Comparison of ENCODE assay signal across 16 mouse cellular contexts in genomic region chr11:108876633-108877205, GRCm38 (mm10). TPM values are rescaled to one million over a fixed set of nuclear protein-coding genes. Genes with fewer than 3 reads are reported as not detected.
DNase-seq lines count a peak whose midpoint lies in the region; ATAC-seq and TF ChIP-seq lines count a peak whose summit lies in the region.
"Had no signal": no experiment of that assay in that cellular context is flagged by ENCODE, and none has a peak within 500 bp of the region (broad histone marks: within the 10 kb centered on the region; RNA-seq: fewer than 3 reads in every experiment).

No protein-coding gene starts in this region.

- ATAC-seq in kidney, postnatal 0 days (replicated peaks; ENCODE audit: low FRiP score, low read depth): 0 out of 2 replicates have a peak, but pooled peaks have one; percentile 36
- ATAC-seq: forebrain, postnatal 0 days; midbrain, embryonic 16.5 days had no signal

- no peaks in the 10 kb centered on the region for H3K27me3 ChIP-seq in kidney, postnatal 0 days (ENCODE audit: insufficient read depth, low read length)
- H3K27me3 ChIP-seq: liver, embryonic 15.5 days; stomach, embryonic 15.5 days had no signal

- no peak overlapping the region for H3K4me3 ChIP-seq in kidney, postnatal 0 days (replicated peaks; ENCODE audit: low read depth, low read length)
- H3K4me3 ChIP-seq: left cerebral cortex, adult 2 months; liver, embryonic 15.5 days; stomach, embryonic 15.5 days had no signal

- 48% methylated on average over 7 of the region's 7 CpGs for WGBS in kidney, postnatal 0 days

- H3K9ac ChIP-seq in kidney, postnatal 0 days (ENCODE audit: low read depth, low read length): no peak overlapping the region
- H3K9ac ChIP-seq: forebrain, postnatal 0 days; liver, embryonic 15.5 days; stomach, embryonic 15.5 days had no signal

- H3K9me3 ChIP-seq in kidney, postnatal 0 days (replicated peaks; ENCODE audit: low read length): no peaks in the 10 kb centered on the region
- H3K9me3 ChIP-seq: liver, embryonic 15.5 days; stomach, embryonic 15.5 days had no signal

- no peak overlapping the region for H3K4me2 ChIP-seq in kidney, postnatal 0 days (ENCODE audit: low read length)
- H3K4me2 ChIP-seq: liver, embryonic 15.5 days; stomach, embryonic 15.5 days had no signal

- H3K36me3 ChIP-seq in kidney, postnatal 0 days (ENCODE audit: insufficient read depth, low read length): no peaks in the 10 kb centered on the region
- H3K36me3 ChIP-seq: liver, embryonic 15.5 days; stomach, embryonic 15.5 days had no signal

- no peak overlapping the region for H3K27ac ChIP-seq in kidney, postnatal 0 days
- H3K27ac ChIP-seq: left cerebral cortex, adult 2 months; liver, embryonic 15.5 days; stomach, embryonic 15.5 days had no signal

- peaks cover 3% of the 10 kb centered on the region; the same call in 1 of the 2 replicates for H3K4me1 ChIP-seq in kidney, postnatal 0 days (replicated peaks; ENCODE audit: insufficient read depth, low read length)
- H3K4me1 ChIP-seq: liver, embryonic 15.5 days; stomach, embryonic 15.5 days had no signal

- peak; percentile 23 for DNase-seq in adrenal gland, adult 2 months
- DNase-seq in adrenal gland, adult 8-10 months: no peak
- peak; percentile 79 for DNase-seq in kidney, postnatal 0 days (ENCODE audit: low spot score)
- no peak for DNase-seq in kidney, adult 18-20 months
- peak; percentile 42 for DNase-seq in kidney, postnatal 14 days
- DNase-seq in lung, postnatal 14 days: peak; percentile 64
- DNase-seq in cerebellum, postnatal 14 days: no peak
- DNase-seq in ovary, postnatal 10 days (ENCODE audit: low spot score): no peak
- DNase-seq: cerebellum, adult 9-10 months; forebrain, postnatal 0 days; heart, adult 11 months; right cerebral cortex, postnatal 14 days had no signal

- TF ChIP-seq CTCF in kidney, postnatal 0 days (IDR thresholded peaks at IDR 0.05; ENCODE audit: low read depth): no peak

RNA-seq across cellular contexts. Expression of gene Axin2, which starts 43.4 kb away (rescaled TPM):
- total RNA-seq in adrenal gland, adult 2 months (2021): 10 to 100 TPM; 28.6 to 47.1 TPM
- polyA plus RNA-seq in adrenal gland, adult 2 months (2012; rRNA removed): 25.7 and 31.4 TPM in 2 replicates
- 10 to 100 TPM; 42.3 to 93.1 (median 66.6) TPM for total RNA-seq in adrenal gland, adult 8-10 months (2022)
- 5.3 and 5.8 TPM in 2 replicates for polyA plus RNA-seq in kidney, postnatal 0 days (2015; fragmentation: Nextera tagmentation; extraction: Ambion mirVana)

Comparison
In these comparisons a context has a peak if more than half of its experiments do, and no peak if none do; other contexts are left out.
1. DNase-seq: peak in adrenal gland, adult 2 months (single experiment), kidney, postnatal 0 days (single experiment), kidney, postnatal 14 days (single experiment) and lung, postnatal 14 days (single experiment); none in adrenal gland, adult 8-10 months (single experiment), kidney, adult 18-20 months (single experiment), cerebellum, postnatal 14 days (0 of 2) and ovary, postnatal 10 days (single experiment).